Mouse (Mus musculus): Measurements from ENCODE around the gene Cd3g.
"Not testable (repeated sequence)": the region's sequence is repeated elsewhere in the genome, so short reads cannot be mapped to it uniquely, and the experiment has no call there.

The Cd3g gene

DNA sequence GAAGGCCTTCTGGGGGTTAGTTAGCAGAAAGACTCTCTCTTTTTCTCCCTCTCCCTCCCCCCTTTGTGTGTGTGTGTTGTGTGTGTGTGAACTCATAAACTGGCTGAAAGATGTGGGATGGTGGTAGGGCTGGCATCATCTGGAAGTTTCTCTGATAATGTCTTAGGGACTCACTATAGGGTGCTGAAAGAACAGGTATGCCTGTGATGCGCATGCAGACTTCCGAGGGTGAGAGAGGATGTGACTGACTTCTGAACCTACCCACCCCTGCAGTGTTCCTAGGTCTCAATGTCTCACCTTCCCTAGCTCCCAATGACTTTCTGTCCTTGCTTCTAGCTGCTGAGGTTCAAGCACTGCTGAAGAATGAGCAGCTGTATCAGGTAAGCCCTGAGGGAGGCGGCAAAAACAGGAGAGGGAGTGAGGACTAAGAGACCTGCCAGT lies 5.5 kb upstream of the Cd3g start:
- DNase-seq (ENCODE audit: low spot score), result no peak

DNA sequence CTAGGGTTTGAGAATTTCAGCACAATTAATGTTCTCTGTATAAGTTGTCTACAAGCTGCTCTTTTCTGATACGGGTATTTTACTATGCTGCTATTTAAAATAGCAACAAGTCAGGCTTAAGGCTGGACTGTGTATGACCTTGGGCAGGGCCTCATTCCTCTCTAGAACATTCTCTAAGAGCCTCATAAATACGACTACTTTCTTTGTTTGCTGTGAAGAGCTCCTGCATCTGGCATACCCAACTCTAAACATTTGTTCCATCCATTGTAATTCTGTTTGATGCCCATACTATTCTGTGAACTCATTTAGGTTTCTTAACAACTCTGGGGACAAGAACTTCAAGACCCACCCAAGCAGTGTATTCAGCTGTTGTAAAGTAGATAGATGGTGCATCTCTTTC lies 2.8 kb upstream of the Cd3g start:
- DNase-seq (ENCODE audit: low spot score), result no peak

DNA sequence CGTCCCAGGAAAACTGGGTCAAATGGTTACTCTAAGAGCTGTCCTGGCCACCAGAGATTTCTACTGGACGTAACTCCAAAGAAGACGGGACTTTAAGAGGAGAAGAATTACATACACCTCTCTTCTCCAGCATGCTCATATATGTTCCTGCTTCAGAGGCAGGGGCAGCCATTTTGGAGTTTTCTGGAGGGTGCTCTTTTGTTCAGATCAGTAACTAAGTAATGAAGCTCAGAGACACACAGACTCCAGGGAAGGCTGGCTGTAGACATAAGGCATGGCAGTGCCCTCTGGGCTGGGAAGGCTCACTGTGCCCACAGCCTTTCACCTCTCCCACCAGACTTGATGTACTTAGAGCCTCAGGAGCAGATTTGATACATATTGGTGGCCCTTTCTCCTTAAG lies 2.3 kb upstream of the Cd3g start:
- no peak for DNase-seq (ENCODE audit: low spot score)

DNA sequence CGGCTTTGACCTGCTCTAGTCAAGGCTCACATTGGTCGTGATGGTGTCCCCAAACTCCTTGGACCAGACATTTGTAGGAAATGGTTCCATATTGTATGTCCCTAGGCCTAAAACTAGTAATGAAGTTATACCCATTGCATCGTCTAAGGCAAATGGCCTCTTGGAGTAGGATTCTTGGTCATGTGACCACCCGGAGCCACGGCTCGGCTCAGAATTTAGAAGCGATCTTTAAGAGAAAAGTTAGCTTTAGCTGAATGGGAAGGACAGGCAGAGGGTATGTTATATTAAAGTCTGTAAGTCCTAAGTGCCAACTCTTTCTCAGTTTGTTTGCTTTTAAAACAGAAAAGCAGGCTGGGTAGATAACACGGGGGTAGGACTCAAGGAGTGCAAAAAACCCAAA lies 1.9 kb upstream of the Cd3g start:
- DNase-seq (ENCODE audit: low spot score), result no peak

DNA sequence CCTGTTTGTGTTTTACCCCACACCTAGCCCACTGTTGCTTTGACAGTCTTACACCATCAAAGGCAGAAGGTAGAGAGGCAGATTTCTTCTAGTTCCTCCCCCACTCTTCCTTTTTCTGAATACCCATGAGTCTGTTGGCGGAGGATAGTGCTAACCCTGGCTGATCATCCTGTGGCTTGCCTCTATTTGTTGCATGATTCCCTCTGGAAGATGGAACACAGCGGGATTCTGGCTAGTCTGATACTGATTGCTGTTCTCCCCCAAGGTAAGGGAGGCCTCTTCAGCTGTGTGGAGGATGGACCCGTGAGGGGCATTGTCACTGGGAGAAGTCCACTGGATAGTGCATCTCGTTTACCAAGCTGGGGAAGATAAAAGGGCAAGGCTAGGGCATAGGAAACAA lies 1.4 kb upstream of the Cd3g start, which contains the start of gene Cd3d:
TSS of gene Cd3d (plus strand) at position 111 of the 400 bp plus-strand sequence.
- DNase-seq (ENCODE audit: low spot score), result no peak

DNA sequence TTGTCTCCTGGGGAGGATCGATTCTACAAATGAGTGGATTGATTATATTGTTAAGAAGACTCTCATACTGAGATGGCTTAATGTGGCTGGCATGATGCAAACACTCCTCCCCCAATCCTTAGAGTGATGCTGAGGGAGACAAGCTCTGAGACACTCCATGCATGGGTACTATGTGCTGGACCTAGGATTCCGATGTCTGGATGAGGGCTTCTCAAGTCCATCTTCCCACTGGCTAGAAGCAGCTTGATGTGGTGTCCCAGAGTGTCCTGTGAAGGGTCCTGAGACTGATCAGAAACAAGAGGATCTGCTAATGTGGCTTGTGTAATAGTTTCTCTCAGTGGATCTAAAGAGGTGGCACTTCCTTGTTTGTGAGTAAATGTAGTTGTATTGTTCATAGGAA lies 873 bp upstream of the Cd3g start:
- DNase-seq (ENCODE audit: low spot score), result no peak

DNA sequence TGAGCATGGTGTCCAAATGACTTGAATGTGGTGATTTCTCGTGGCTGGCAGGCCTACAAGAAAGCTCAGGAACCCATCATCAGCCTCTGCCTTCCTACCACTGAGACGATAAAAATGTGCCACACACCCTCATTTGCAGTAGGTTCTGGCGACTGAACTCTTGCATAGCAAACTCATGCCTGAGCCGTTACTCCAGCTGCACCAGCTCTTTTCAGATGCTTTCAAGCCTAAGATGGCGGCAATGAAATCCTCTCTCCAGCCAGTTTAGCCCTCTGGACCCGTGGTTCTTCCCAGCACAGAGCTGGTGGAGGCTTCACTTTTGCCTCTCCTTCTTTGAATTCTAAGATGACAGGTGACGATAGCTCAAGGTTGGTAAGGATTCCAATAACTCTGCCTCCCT lies 425 bp downstream of the Cd3g start:
- DNase-seq (ENCODE audit: low spot score), result no peak

DNA sequence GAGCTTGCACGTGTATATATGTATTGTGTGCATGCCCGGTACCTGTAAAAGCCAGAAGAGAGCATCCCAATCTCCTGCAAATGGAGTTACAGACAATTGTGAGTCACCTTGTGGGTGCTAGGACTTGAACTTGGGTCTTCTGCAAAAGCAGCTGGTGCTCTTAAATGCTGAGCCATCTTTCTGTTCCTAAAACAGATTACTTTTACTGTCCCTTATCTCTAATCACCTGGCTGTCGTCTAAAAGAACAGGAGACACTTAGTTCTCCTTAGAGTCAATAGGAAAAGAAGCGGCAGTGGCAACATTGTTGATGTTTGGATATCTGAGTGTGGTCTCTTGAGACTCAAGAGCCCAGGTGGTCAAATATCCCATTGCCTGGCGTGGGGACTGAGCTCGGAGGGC lies 2.4 kb downstream of the Cd3g start:
- DNase-seq (ENCODE audit: low spot score), result no peak

DNA sequence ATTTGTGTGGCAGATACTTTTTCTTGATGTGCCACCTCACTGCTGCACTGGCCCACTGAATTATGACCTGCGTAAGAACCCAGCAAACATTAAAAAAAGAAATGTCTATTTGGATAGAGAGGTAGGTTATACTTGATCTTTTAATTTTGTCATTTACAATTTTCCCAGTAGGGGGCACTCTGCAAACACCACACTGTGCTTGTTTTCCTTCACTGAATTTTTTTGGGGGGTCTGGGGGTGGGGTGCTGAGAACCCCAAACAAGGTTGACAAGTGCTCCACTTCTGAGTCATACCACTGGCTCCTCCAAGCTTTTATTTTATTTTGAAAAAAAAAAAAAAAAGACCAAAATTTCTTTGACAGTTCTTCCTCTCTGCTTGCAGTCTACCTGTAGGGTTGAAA lies 10.8 kb downstream of the Cd3g start:
- no peak for DNase-seq (ENCODE audit: low spot score)

DNA sequence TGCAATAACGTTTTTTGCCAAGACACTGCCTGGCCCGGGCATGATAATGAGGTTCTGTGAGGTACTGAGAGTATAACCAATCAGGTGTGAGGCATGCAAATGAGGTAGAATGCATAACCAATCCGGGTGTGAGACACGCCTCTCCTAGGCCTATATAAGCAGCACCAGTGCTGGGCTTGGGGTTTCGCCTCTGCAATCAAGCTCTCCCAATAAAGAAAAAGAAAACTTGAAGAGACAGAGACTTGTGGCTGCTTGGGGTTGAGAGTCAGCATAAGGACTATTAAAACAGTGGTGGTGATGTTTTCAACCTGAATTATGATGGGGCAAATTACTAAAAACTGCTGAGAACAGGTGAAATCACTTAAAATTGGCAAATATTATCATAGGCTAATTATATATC lies 12.5 kb downstream of the Cd3g start:
- DNase-seq (ENCODE audit: low spot score), result not testable (repeated sequence)

DNA sequence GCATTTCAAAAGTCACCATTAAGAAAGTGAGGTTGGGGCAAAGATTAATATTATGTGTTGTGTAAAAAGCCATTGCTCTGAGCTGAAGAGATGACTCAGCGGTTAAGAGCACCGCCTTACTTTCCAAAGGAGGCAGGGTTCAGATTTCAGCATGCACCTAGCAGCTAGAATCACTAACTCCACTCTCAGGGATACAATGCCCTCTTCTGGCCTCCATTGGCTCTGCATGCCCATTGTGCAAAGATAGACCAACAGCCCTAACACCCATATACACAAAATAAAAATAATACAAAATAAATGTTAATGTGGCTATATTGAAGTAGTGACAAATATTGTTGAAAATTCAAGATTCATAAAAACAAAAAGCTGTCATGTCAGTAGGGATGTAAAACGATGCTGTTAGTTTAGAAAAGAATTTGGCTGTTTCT lies 13.4 kb downstream of the Cd3g start:
- peak; percentile 54 for DNase-seq (ENCODE audit: low spot score)

DNA sequence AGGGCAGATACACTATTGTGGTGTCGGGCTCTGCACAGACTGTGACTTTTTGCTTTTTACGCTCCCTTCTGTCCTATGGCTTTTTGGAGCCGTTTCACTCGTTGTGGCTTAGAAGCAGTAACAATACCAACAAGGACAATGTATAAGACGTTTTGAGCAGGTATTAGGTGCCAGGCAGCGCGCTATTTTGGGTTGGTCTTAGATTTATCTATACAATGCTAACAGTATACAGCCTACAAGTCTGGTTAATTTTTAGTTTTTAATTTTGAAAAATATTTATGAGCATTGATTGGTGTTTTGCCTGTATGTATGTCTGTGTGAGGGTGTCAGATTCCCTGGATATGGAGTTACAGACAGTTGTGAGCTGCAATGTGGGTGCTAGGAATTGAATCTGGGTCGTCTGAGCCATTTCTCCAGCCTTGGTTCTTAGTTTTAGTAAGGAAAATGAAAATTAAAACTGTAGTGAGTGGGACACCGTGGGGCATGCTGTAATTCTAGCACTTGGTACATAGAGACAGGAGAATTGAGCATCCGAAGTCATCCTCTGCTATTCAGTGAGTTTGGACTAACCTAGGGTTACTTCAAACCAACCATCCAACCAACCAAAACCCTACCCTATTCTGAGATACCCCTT lies 14.3 kb downstream of the Cd3g start:
- DNase-seq (ENCODE audit: low spot score), result no peak

DNA sequence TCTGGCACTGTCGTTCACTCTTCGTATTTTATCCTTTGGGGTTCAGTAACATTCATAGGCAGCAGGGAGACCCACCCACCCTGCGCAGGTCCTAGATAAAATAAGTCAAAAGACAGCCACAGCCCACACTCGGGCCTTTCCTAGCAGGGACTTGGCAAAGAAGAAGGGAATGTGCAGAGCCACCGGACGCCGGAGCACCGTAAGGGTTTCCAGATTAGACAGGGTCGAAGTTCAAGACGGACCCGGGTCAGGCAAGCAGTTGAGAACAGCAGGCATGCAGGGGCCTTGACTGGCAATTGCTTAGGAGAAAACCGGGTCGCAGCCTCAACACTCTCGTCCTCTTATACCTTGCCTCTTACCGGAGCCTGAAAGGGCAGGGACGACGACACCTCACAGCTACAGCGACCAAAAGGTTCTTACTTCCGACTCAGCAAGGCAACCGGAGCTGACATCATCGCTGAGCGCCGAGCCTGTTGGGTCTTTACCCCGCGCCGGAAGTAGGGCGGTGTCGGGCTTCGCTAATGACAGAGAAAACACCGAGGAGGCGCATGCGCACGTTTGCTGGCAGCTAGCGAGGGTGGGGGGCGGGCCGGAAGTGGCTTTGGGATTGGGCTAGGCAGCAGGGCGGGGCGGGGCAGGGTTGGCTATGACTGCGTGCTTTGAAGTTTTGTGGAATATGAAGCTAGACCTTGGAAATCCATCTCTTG lies 15.0 kb downstream of the Cd3g start, which contains the start of gene Ube4a:
TSS of gene Ube4a (minus strand) at position 475 of the 707 bp plus-strand sequence.
- DNase-seq (ENCODE audit: low spot score), result peak; percentile 98

DNA sequence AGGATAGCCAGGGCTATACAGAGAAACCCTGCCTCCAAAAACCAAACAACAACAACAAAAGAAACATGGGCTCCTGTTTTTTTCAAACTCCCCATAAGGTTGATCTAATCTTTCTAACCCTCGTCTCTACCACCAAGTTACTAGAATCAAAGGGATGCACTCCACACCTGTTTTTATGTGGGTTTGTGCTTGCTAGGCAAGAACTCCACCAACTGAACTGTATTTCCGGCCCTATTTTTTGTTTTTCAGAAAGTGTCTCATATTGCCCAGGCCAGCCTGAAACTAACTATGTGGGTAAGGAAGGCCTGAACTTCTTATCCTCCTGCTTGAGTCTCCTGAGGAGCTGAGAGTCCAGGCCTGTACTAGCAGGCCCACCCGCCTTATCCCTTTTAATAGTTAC lies 25.8 kb downstream of the Cd3g start:
- no peak for DNase-seq (ENCODE audit: low spot score)

DNA sequence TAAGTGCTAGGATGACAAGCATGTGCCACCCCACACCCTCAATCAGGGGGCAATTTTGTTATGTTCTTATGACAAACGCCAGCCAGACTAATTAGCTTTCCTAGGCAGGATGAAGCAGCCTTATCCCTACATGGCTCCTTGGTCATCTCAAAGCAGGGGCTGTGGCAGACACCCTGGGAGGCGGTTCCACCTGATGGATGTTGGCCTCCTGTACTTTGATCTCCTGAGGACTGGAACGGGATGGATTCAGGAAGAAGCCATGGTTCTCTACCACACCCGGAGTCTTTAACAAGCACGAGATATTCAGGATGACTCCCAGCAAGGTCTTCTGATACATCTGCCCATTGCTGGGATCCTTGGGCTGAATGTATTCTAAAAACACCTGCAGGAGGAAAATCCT lies 32.4 kb downstream of the Cd3g start:
- DNase-seq (ENCODE audit: low spot score), result no peak

DNA sequence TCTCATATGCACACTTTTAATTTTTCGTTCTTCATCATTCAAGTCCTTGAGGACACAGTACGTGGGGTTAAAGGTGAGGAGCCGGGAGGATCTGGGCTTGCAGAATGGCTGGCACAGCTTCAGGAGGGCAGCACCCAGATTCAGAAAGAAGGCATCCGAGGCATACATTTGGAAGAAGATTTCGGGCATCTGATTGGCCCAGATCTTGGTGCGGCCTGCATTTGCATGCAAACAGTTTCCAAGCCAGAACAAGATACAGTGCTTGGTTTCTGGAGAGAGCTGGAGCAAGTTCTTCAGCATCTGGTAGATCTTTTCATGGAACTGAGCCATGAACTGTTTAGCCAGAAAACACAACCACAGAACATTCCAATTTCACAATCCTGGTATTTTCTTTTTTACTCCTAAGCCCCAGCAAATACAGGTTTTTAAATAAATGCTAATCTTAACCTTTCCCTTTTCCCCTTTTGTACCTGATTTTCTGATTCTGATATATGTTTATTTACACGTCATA lies 34.0 kb downstream of the Cd3g start:
- no peak for DNase-seq (ENCODE audit: low spot score)

DNA sequence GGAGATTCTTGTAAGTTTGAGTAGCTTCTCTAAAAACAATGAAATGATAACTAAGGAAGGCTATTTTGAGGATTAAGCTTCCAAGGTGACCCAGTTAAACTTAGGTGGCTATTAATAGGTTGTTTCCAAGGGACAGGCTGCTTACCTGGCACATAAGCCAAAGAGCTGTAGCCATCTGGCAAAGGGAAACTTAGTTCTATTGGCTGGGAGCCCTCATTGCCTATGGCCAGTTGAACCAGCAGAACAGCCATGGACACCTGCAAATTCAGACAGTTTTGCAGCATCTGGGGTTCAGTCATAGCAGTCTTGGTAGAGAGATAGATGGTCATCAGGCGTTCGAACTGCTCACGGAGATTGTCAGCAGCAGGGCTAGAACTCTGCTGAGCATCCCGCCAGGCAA lies 37.8 kb downstream of the Cd3g start:
- no peak for DNase-seq (ENCODE audit: low spot score)

DNA sequence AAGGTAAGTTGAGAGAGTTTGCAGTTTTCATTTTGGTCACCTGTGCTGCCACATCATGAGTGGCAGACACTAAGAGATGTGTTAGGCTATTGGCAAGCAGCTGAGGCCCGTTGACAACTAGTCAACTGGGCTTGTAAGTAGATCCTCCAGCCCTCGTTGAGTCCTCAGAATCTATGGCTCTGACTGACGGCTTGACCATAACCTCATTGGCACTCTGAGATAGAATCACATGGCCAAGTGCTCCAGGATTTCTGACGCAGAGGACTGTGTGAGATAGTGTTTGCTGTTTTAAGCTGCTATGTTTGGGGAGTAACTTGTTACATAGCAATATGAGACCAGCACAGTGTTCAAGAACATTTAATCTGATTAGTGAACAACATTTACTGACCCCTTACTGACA lies 38.5 kb downstream of the Cd3g start:
- DNase-seq (ENCODE audit: low spot score), result no peak

DNA sequence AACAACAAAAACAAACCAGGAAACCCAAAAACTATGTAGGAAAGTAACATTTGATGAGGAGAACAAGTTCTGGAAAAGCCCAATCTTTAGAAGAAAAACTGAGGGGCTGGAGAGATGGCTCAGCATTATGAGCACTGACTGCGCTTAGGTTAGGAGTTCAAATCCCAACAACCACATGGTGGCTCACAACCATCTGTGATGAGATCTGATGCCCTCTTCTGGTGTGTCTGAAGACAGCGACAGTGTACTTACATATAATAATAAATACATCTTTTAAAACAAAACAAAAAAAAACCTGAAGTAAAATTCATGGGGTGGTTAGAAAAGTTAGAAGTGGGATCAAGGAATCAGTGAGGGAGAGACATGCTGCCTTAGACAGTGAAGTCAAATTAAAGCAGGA lies 58.7 kb downstream of the Cd3g start:
- DNase-seq (ENCODE audit: low spot score), result no peak

DNA sequence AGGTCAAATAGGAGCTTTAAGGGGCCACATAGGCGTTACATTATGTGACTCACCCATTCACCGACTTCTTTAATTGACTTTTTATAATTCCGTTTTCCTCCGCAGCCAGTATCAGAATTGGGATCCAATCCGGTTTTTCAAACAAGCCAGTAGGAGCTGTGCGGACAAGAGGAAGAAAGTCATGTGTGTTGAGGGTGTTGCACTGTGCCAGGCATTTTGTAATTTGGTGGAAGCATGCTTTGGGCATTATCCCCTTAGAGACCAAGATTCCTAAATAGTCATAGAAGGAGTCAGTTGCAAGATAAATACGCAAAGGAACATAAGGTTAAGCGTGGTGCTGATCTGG lies 59.1 kb downstream of the Cd3g start:
- DNase-seq (ENCODE audit: low spot score), result no peak

DNA sequence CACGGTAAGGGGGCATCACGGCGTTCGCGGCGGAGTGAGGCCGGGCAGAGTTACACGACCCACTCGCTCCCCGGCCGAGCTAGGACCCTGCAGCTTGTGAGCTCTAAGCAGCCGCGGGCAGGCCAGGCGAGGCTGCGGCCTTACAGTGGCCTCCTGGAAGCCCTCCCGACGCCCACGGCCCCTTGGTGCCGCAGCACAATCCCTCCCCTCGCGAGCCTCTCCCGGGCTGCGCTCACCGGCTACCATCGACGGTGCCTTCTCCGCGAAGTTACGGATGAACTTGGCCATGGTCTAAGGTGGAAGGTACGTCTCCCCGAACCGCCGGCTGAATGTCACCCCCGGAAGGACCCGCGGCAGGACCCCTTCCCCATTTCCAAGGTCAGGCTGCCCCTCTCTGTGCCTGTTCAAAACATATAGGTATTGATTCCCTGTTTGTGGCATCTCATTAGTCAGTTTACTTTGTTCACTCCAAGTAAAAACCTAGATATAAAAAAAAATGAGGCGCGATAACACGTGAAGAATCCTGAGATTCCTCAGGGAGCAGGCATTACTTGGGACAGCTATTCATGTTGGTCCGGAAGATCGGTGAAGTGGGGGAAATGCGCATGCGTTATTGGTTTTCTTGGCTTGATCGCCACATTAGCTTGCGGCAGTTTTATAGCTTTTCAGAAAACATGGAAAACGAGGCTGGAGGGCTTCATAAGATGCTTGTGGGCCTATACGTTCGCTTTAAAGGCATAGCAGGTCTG lies 59.7 kb downstream of the Cd3g start, which contains the start of gene Atp5l:
TSS of gene Atp5l (minus strand) at position 369 of the 749 bp plus-strand sequence.
- peak; percentile 81 for DNase-seq (ENCODE audit: low spot score)

DNA sequence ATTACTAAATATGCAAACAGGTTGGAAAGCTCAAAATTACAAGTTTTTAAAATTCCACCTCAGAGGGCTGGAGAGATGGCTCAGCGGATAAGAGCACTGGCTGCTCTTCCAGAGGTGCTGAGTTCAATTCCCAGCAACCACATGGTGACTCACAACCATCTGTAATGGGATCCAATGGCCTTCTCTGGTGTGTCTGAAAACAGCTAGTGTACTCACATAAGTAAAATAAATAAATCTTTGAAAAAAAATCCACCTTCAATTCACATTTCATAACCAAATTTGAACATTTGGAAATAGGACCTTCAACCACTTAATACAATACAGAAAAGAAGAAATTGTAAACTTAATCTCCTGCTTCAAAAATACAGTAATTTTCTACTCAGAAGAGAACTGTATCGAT lies 60.6 kb downstream of the Cd3g start:
- DNase-seq (ENCODE audit: low spot score), result no peak
